Mouse (Mus musculus) cerebellum, adult 9-11 months (tissue): ENCODE results near the gene Ric8b.

Experiments
- DNase-seq: peaks from one replicate; pipeline ENCODE4 v3.0.0; 2022

Gene Ric8b

GRCm38 (mm10) chr10:84916810-84917730 is at the start of gene Ric8b:
TSS of gene Ric8b (plus strand) at chr10:84917616.
- DNase-seq = peak; percentile 98

- DNase-seq = no peak
These were observed 46.1 kb upstream of the Ric8b start for GRCm38 (mm10) chr10:84871285-84871684.

GRCm38 (mm10) chr10:84871921-84872320 is 45.5 kb upstream of the Ric8b start:
- DNase-seq = no peak

- DNase-seq = no peak
These were observed 37.4 kb upstream of the Ric8b start for GRCm38 (mm10) chr10:84879823-84880571.

- DNase-seq = no peak
These were observed 34.9 kb upstream of the Ric8b start for GRCm38 (mm10) chr10:84882528-84882927.

- no peak for DNase-seq
These were observed 32.0 kb upstream of the Ric8b start for GRCm38 (mm10) chr10:84885341-84885884.

- no peak for DNase-seq
These were observed 31.2 kb upstream of the Ric8b start for GRCm38 (mm10) chr10:84886221-84886627.

GRCm38 (mm10) chr10:84886785-84887184 is 30.6 kb upstream of the Ric8b start:
- DNase-seq = no peak

GRCm38 (mm10) chr10:84889096-84889846 is 28.1 kb upstream of the Ric8b start:
- no peak for DNase-seq

GRCm38 (mm10) chr10:84895810-84896358 is 21.5 kb upstream of the Ric8b start:
- DNase-seq = no peak

- no peak for DNase-seq
These were observed 20.2 kb upstream of the Ric8b start for GRCm38 (mm10) chr10:84896941-84897930.

- no peak for DNase-seq
These were observed 19.1 kb upstream of the Ric8b start for GRCm38 (mm10) chr10:84898144-84898979.

- no peak for DNase-seq
These were observed 15.7 kb upstream of the Ric8b start for GRCm38 (mm10) chr10:84901676-84902075.

GRCm38 (mm10) chr10:84902213-84902612 is 15.2 kb upstream of the Ric8b start:
- no peak for DNase-seq

GRCm38 (mm10) chr10:84903307-84903706 is 14.1 kb upstream of the Ric8b start:
- DNase-seq = no peak

- DNase-seq = peak; percentile 19
These were observed 13.7 kb upstream of the Ric8b start for GRCm38 (mm10) chr10:84903742-84904141.

GRCm38 (mm10) chr10:84906895-84907294 is 10.5 kb upstream of the Ric8b start:
- no peak for DNase-seq

- no peak for DNase-seq
These were observed 9.4 kb upstream of the Ric8b start for GRCm38 (mm10) chr10:84908006-84908405.

- DNase-seq = no peak
These were observed 8.9 kb upstream of the Ric8b start for GRCm38 (mm10) chr10:84908471-84908870.
